Mouse (Mus musculus) c-Kit-positive CD71-positive TER-119-negative erythroid progenitor cells, embryonic 14.5 days (primary cell): ENCODE results near the gene Elk3.

ENCODE experiments used
- DNase-seq: peaks from one replicate; pipeline ENCODE4 v3.0.0-alpha.2; 2013; ENCODE audit warnings: low read depth

Elk3 gene

GRCm38 (mm10) chr10:93293621-93294020 lies 17.3 kb downstream of the Elk3 start:
- no peak for DNase-seq

GRCm38 (mm10) chr10:93291843-93292242 lies 19.1 kb downstream of the Elk3 start:
- peak; percentile 68 for DNase-seq

DNA sequence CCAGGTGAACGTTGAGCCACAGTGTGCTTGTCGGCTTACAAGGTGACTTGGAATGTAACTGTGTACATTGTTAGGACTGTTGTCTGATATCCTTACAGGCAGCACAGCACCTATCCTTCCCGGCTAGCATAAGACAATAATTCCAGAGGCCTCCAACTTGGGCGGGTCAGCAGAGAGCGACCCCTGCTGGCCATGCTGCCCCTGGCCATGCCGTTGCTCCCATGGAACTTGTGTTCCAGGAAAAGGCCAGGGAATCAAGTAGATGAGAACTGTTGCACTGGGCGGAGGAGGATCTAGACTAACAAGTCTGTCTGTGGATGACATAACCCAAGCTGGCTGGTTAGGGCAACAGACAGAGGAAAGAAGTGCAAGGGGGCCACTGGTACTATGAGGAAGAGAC lies 19.6 kb downstream of the Elk3 start:
- DNase-seq, result no peak

- DNase-seq, result no peak
These were observed 21.5 kb downstream of the Elk3 start for GRCm38 (mm10) chr10:93289404-93289803.

DNA sequence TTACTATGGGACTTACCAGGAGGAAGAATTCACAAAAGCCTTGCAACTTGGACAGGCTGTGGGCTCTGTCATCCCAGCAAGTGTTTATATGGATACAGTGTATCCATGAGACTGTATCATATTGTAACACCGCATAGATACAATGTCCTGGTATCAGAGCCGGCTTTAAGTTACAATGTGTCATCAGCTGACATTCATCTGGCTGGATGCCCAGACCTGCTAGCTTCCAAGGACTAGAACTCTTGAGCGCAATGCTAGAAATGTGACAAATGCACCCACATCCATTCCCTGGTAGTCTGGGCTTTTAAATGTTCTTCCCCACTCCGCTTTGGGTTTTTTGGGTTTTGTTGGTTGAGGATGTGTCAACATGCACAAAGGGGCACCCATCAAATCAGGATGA lies 22.6 kb downstream of the Elk3 start:
- DNase-seq, result no peak

GRCm38 (mm10) chr10:93287551-93288145 lies 23.3 kb downstream of the Elk3 start:
- DNase-seq, result no peak

DNA sequence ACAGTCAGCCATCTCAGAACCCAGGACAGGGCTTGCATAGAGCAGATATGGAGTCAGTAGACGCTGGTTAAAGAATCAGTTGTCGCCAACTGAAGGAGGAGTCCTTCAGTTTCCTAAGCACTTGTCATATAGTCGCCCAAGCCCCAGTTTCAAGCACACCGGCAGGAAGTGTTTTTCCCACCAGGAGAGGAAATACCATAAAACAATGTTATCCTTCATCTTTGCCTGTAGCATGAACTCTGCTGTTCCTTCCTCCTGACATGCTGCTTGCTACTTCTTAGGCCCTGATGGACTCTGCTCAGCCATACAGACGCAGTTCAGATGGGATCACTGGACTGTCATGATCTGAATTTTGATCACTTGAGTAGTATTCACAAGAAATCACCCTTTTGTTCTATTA lies 25.4 kb downstream of the Elk3 start:
- no peak for DNase-seq

- DNase-seq, result no peak
These were observed 27.7 kb downstream of the Elk3 start for GRCm38 (mm10) chr10:93283258-93283657.

GRCm38 (mm10) chr10:93282526-93282964 lies 28.4 kb downstream of the Elk3 start:
- DNase-seq, result no peak

DNA sequence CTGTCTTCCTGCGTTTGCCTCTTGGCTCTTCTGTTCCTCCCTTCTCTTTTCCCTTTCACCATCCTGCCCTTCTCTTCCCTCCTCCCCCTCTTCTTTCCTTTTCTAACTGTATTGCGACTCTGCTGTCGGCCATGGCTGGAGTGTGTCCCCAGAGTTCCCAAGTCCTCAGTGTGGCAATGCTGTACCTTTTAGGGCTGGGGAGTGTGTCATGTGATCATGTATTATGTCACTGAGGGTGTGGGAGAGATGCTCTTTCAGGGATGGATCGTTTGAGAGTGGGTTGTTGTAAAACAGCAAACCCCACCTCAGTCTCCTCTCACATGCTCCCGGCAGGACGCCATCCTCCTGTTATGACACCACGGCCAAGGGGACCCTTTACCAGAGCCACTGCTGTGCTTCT lies 29.8 kb downstream of the Elk3 start:
- DNase-seq, result no peak

DNA sequence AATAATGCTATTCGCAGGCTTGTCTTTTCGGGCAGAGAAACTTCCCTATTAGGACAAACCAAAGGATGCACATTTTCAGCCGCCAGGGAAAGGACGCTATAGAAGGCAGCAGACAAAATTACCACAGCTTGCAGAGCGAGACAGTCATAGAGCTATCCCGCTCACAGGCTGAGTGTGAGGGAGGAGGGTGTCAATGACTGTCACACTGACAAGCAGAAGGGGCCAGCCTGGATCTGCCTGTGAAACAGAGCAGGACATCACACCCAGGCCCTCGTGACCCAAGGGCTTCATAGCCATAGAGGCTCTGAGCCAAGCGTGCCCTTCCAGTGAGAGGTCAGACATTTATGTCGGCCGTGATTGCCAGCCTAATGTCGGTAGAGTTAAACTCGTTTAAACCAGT lies 30.3 kb downstream of the Elk3 start:
- no peak for DNase-seq

DNA sequence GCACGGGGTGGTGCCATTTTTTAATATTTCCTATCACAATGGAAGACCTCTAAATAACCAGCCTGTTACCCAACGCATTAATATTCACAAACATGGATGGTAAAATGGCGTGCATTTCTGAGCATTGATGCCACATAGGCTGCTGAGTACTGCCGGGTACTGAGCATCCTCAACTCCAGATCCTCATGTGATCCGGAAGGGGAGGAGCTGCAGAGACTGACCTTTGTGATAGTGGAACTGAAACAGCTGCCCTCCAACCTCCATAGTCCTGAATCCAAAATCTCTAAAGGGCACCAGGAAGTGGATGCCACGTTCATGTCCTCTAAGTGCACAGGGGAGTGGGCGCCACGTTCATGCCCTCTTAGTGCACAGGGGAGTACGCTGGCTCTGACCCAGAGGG lies 31.9 kb downstream of the Elk3 start:
- DNase-seq, result no peak

- DNase-seq, result no peak
These were observed 32.6 kb downstream of the Elk3 start for GRCm38 (mm10) chr10:93278361-93278760.

DNA sequence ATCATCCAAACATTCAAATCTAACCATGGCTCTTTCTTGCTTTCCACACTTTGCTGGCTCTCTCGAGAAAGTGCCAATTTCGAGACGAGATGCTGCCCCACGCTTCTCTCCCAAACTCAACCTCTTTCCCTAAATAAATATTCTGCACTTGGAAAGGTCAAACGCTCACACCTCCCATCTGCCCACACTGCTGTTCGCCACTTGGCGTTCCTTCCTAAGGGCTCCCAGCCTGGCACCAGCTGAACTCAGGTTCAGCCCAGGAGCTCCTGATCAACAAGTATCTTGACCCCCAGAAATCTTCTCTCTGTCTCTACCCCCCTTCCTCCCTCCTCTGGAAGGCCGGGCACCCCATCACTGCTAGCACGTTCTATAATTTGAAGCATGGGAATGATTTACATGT lies 34.1 kb downstream of the Elk3 start:
- DNase-seq, result no peak

DNA sequence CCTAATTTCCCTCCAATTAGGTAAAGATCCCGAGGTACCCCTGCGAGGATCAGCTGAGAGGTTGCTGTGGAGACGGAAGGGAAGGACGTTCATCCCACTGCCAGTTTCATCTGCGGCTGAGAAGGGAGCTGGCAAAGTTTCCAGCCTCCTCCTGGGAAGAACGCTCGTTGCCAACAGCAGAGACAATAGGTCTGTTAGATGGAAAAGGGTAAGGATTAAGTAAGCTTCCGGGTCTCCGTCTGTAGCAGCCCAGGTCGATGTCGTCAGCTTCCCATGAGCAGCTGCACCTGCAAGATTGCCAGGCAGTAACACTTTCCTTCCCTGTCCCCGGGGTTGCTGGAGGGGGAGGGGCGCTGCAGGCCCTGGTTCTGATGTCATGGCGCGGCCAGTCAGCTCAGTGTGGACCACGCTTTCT lies 34.6 kb downstream of the Elk3 start:
- no peak for DNase-seq

DNA sequence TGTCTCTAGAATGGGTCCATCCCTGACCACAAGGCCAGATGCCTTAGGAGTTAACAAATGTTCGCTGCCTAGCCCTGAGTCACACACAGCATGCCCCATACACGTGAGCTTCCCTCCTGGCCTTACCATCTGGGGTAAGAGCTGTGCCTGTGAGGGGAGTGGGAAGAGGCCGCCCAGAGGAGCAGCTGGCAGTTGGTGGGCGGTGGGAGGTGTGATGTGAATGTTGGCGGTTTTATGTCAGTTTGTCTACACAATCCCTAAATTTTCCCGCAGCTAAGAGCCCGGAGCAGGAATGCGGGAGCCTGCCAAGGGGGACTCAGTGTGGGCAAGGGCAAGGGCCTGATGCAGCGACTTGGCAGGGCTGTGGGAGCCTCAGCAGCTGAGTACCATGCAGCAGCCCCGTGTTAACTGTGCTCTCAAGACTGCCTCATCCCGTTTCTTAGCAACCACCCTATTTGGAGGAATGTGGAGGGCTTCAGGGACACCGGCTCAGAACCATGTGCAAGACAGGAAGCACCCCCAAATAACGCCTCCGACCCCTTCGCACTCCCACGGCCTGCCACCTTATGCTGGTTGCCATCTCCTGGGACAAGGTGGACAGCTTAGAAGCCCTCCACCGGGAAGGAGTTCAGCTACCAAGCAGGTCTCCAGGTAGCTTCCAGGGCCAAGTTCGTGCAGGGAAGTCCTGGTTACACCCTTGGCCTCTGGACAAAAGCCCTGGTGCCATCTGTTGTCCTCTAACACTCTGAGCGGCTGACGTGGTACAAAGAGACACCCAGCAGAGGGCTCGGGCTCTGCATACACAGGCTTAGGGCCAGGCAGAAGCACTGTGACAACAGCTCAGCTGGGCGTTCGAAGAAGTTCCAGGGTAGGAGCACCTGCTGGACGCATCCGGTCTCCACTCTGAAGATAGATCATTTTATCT lies 35.5 kb downstream of the Elk3 start:
- DNase-seq, result no peak

GRCm38 (mm10) chr10:93274277-93274696 lies 36.6 kb downstream of the Elk3 start:
- no peak for DNase-seq

DNA sequence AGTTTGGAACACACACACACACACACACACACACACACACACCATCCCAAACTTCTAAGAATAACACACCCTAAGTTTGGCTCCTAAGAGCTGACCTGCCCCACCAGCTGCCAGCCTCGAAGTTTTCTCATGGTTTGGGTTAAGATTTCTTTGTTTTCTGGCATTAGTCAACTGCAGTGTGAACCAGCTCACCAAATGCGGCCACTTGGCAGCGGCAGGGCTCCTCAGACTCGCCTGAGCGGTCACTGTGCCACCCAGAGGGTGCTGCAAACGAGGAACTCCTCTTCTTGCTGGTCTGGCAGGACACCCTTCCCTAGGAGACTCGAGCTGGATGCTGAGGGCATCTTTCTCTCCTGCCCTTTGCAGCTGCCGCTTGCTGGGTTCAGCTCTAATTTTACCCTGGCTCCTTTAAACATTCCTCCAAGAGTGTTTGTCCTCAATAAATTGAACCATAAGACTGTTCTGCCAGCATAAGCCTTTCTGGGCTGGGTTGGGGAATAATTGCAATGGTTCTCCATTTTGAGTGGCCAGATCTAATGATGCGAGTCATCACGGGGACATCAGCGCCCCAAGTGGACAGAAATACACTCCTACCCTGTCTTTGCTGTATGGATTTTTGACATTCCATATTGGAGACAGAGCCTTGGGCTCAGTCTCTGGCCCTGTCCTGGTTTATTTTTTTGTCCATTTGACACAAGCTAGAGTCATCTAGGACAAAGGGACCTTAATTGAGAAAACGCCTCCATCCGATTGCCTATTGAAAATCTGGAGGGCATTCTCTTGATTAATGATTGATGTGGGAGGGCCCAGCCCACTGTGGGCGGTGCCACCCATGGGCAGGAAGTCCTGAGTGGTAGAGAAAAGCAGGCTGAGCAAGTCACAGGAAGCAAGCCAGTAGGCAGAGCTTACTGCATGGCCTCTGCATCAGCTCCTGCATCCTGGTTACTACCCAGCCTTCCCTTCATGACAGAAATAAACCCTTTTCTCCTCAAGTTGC lies 37.7 kb downstream of the Elk3 start:
- no peak for DNase-seq

- DNase-seq, result no peak
These were observed 39.1 kb downstream of the Elk3 start for GRCm38 (mm10) chr10:93271831-93272230.

DNA sequence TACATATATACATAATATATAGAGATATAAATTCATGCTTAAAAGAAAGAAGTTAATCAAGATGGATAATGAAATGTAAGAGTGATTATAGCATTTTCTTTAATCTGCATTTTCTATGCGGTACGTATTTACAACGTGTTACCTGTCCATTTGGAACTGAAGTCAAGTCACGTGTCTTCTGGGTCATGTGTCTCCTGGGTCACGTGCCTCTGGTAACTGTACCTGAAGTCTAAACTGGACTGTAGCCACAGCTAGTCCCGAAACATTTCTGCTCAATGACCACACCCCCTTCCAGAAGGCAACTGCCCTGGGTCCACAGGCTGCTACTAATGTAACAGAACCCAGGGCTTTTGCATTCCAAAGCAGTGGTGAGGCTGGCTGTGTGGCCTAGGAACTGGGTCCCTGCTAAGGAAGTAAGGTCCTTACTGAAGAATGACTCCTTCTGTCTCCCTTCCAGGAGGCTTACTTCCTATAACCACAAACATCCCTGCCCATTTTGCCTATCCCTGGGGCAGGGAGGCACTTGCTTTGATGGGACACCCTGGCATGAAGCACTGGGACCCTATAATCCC lies 40.0 kb downstream of the Elk3 start:
- DNase-seq, result no peak

GRCm38 (mm10) chr10:93269744-93270143 lies 41.2 kb downstream of the Elk3 start:
- DNase-seq, result no peak

- DNase-seq, result no peak
These were observed 42.6 kb downstream of the Elk3 start for GRCm38 (mm10) chr10:93268339-93268738.
